8 mouse cellular contexts compared by ENCODE assay signal in genomic region chr5:142550706-142551652, GRCm38 (mm10). TPM values are rescaled to one million over a fixed set of nuclear protein-coding genes. Genes with fewer than 3 reads are reported as not detected.
DNase-seq lines count a peak whose midpoint lies in the region; ATAC-seq lines count a peak whose summit lies in the region.

TSS of gene Radil (minus strand) at chr5:142551098.

- peak; percentile 96 for ATAC-seq in heart, embryonic 13.5 days (ENCODE audit: extremely low read depth, insufficient number of reproducible peaks, low FRiP score, low TSS enrichment)
- ATAC-seq in liver, embryonic 11.5 days (replicated peaks; ENCODE audit: low FRiP score) = peak; percentile 91
- ATAC-seq in stomach, embryonic 14.5 days (ENCODE audit: insufficient number of reproducible peaks, insufficient read depth, low FRiP score, low read depth) = peak; percentile 93

- 3% methylated on average over 55 of the region's 80 CpGs for WGBS in heart, embryonic 13.5 days
- WGBS in liver, embryonic 11.5 days = 3% methylated on average over 79 of the region's 80 CpGs
- WGBS in stomach, embryonic 14.5 days = 3% methylated on average over 72 of the region's 80 CpGs

- no peaks in the 10 kb centered on the region for H3K9me3 ChIP-seq in heart, embryonic 13.5 days
- H3K9me3 ChIP-seq in liver, embryonic 11.5 days (ENCODE audit: control insufficient read depth, low read length) = no peaks in the 10 kb centered on the region
- no peaks in the 10 kb centered on the region for H3K9me3 ChIP-seq in stomach, embryonic 14.5 days (ENCODE audit: control insufficient read depth, low read depth, low read length)

- no peaks in the 10 kb centered on the region for H3K36me3 ChIP-seq in heart, embryonic 13.5 days
- no peaks in the 10 kb centered on the region for H3K36me3 ChIP-seq in liver, embryonic 11.5 days (ENCODE audit: control insufficient read depth, insufficient read depth, low read length)
- H3K36me3 ChIP-seq in stomach, embryonic 14.5 days (ENCODE audit: control insufficient read depth, insufficient read depth, low read length) = no peaks in the 10 kb centered on the region

- peak within 1 kb of the TSS; percentile 100 for H3K4me2 ChIP-seq in heart, embryonic 13.5 days
- peak within 1 kb of the TSS; percentile 94 for H3K4me2 ChIP-seq in liver, embryonic 11.5 days
- peak within 1 kb of the TSS; percentile 100 for H3K4me2 ChIP-seq in stomach, embryonic 14.5 days (replicated peaks; ENCODE audit: low read depth, low read length)

- peaks cover 45% of the 10 kb centered on the region for H3K4me1 ChIP-seq in heart, embryonic 13.5 days
- H3K4me1 ChIP-seq in liver, embryonic 11.5 days (replicated peaks; ENCODE audit: control insufficient read depth, insufficient read depth, low read length) = peaks cover 6% of the 10 kb centered on the region
- no peaks in the 10 kb centered on the region; the same call in 1 of the 2 replicates for H3K4me1 ChIP-seq in stomach, embryonic 14.5 days (ENCODE audit: control insufficient read depth, insufficient read depth, low read length)

- peak; percentile 42 to 61 for DNase-seq in CD8-positive naive resting alpha-beta T cell, adult 2 months (ENCODE audit: low read depth in 2 of 2, low spot score in 2 of 2)
- DNase-seq in c-Kit-positive CD71-negative TER-119-negative erythroid progenitor cells, embryonic 14.5 days (ENCODE audit: low read depth) = peak; percentile 91
- peak; percentile 86 for DNase-seq in fibroblast of lung, adult 2 months (ENCODE audit: low read depth)
- peak; percentile 98 for DNase-seq in kidney, postnatal 10 days
- DNase-seq in liver, embryonic 11.5 days (ENCODE audit: low spot score) = peak; percentile 92
- DNase-seq in naive thymus-derived CD4-positive, alpha-beta T cell, adult 2 months (ENCODE audit: low read depth) = peak; percentile 51

- H3K27ac ChIP-seq in heart, embryonic 13.5 days (replicated peaks) = peak within 1 kb of the TSS; percentile 79
- H3K27ac ChIP-seq in liver, embryonic 11.5 days (ENCODE audit: low read depth, low read length) = no peak within 1 kb of the TSS
- H3K27ac ChIP-seq in stomach, embryonic 14.5 days (ENCODE audit: low read length) = no peak within 1 kb of the TSS

- H3K4me3 ChIP-seq in heart, embryonic 13.5 days = peak within 1 kb of the TSS; percentile 80
- H3K4me3 ChIP-seq in liver, embryonic 11.5 days (ENCODE audit: low read depth, low read length) = peak within 1 kb of the TSS; percentile 59
- H3K4me3 ChIP-seq in stomach, embryonic 14.5 days (ENCODE audit: low read depth, low read length) = peak within 1 kb of the TSS; percentile 59

- H3K27me3 ChIP-seq in heart, embryonic 13.5 days (replicated peaks) = no peaks in the 10 kb centered on the region
- peaks cover 21% of the 10 kb centered on the region for H3K27me3 ChIP-seq in liver, embryonic 11.5 days (replicated peaks; ENCODE audit: control insufficient read depth, insufficient read depth, low read length)
- no peaks in the 10 kb centered on the region for H3K27me3 ChIP-seq in stomach, embryonic 14.5 days (ENCODE audit: control insufficient read depth, insufficient read depth, low read length)

- peak within 1 kb of the TSS; percentile 87 for H3K9ac ChIP-seq in heart, embryonic 13.5 days
- peak within 1 kb of the TSS; percentile 39 for H3K9ac ChIP-seq in liver, embryonic 11.5 days (ENCODE audit: low read depth, low read length)
- H3K9ac ChIP-seq in stomach, embryonic 14.5 days (replicated peaks; ENCODE audit: low read depth, low read length) = peak within 1 kb of the TSS; percentile 25

RNA-seq across cellular contexts. Expression of gene Radil, which starts in this region (rescaled TPM):
- 9.6 and 10.7 TPM in 2 replicates for polyA plus RNA-seq in heart, embryonic 13.5 days (2015; fragmentation: Nextera tagmentation; extraction: Ambion mirVana)
- 1.1 and 1.2 TPM in 2 replicates for polyA plus RNA-seq in liver, embryonic 11.5 days (2014; fragmentation: Nextera tagmentation; extraction: Ambion mirVana)
- 1.6 and 2.1 TPM in 2 replicates for polyA plus RNA-seq in stomach, embryonic 14.5 days (2014; fragmentation: Nextera tagmentation; extraction: Ambion mirVana)

Comparison
In these comparisons a context has a peak if more than half of its experiments do, and no peak if none do; other contexts are left out.
1. H3K9ac ChIP-seq: peak in every context shown above with its lines; median percentile 87 in heart, embryonic 13.5 days; 39 in liver, embryonic 11.5 days; 25 in stomach, embryonic 14.5 days.